Mouse (Mus musculus) neural tube, embryonic 12.5 days (tissue): ENCODE data around the gene Gm47995. TPM values are rescaled to one million over a fixed set of nuclear protein-coding genes. Genes with fewer than 3 reads are reported as not detected.
"Not testable (repeated sequence)": the region's sequence is repeated elsewhere in the genome, so short reads cannot be mapped to it uniquely, and the experiment has no call there.

Experiments used
- ATAC-seq: fragments of 200-750 bp; cut with Nextera tagmentation; 2 replicates; pipeline ENCODE4 v1.8.0; 2017; ENCODE audit warnings: low read depth, mild to moderate bottlenecking, moderate TSS enrichment, moderate library complexity; ENCODE audit not compliant: low FRiP score
- H3K27ac ChIP-seq: fragments of 300-500 bp; sonication (generic); 2 replicates; pipeline ENCODE4 v1.5.1; 2016
- H3K27me3 ChIP-seq: fragments of 300-500 bp; sonication (generic); replicated peaks from 2 replicates; pipeline ENCODE4 v1.6.1; 2016; ENCODE audit warnings: mild to moderate bottlenecking
- H3K36me3 ChIP-seq: fragments of 300-500 bp; sonication (generic); 2 replicates; pipeline ENCODE4 v1.6.1; 2016; ENCODE audit warnings: mild to moderate bottlenecking
- H3K4me1 ChIP-seq: fragments of 300-500 bp; sonication (generic); 2 replicates; pipeline ENCODE4 v1.6.1; 2016
- H3K4me2 ChIP-seq: fragments of 300-500 bp; sonication (generic); replicated peaks from 2 replicates; pipeline ENCODE4 v1.6.1; 2016; ENCODE audit warnings: mild to moderate bottlenecking
- H3K4me3 ChIP-seq: fragments of 300-500 bp; sonication (generic); 2 replicates; pipeline ENCODE4 v1.5.1; 2016
- H3K9ac ChIP-seq: fragments of 300-500 bp; sonication (generic); 2 replicates; pipeline ENCODE4 v1.6.1; 2016; ENCODE audit warnings: mild to moderate bottlenecking
- H3K9me3 ChIP-seq: fragments of 300-500 bp; sonication (generic); 2 replicates; pipeline ENCODE4 v1.6.1; 2016; ENCODE audit warnings: mild to moderate bottlenecking
- WGBS: fragments of 180-500 bp; shearing (Covaris S2); methylation state at CpG from one replicate; pipeline ENCODE4 v1.1.7; 2016; 5-methylcytosine and 5-hydroxymethylcytosine counted together
- polyA plus RNA-seq: library from polyadenylated mRNA; unstranded; fragments of >200 nt; fragmentation: Nextera tagmentation; extraction: Ambion mirVana; gene quantifications from 2 replicates; pipeline ENCODE4 v1.2.1, GENCODE M21; 2016

Gene Gm47995
- polyA plus RNA-seq, 1 experiment from 2014 or later, result 0.32 TPM

DNA sequence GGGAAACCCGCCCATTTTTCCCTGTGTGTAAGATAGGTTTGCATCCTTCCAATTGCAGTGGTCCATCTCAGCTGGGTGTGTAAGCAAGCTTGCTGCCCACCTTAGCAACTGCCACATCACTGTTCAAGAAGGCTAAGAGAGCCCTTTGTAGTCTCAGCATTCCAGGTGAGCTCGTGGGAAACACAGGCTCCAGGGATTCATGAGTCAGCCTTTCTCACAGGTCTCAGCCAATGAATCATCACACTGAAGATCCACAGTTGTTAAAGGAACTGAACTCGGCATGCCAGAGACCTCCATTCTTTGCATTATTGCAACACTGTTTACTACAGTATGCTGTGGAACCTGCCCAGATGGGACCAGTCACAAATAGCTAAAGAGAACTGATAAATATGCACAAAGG is 29.6 kb upstream of the Gm47995 start:
- Histone ChIP-seq H3K4me1 (peaks cover 17% of the 10 kb centered on the region), H3K9ac (no peak overlapping the region), H3K4me3 (no peak overlapping the region), H3K9me3 (no peaks in the 10 kb centered on the region), H3K36me3 (no peaks in the 10 kb centered on the region), H3K27me3 (no peaks in the 10 kb centered on the region), H3K4me2 (no peak overlapping the region), H3K27ac (no peak overlapping the region)
- ATAC-seq, result no peak
- 73% methylated on average over 3 of the region's 3 CpGs for WGBS

DNA sequence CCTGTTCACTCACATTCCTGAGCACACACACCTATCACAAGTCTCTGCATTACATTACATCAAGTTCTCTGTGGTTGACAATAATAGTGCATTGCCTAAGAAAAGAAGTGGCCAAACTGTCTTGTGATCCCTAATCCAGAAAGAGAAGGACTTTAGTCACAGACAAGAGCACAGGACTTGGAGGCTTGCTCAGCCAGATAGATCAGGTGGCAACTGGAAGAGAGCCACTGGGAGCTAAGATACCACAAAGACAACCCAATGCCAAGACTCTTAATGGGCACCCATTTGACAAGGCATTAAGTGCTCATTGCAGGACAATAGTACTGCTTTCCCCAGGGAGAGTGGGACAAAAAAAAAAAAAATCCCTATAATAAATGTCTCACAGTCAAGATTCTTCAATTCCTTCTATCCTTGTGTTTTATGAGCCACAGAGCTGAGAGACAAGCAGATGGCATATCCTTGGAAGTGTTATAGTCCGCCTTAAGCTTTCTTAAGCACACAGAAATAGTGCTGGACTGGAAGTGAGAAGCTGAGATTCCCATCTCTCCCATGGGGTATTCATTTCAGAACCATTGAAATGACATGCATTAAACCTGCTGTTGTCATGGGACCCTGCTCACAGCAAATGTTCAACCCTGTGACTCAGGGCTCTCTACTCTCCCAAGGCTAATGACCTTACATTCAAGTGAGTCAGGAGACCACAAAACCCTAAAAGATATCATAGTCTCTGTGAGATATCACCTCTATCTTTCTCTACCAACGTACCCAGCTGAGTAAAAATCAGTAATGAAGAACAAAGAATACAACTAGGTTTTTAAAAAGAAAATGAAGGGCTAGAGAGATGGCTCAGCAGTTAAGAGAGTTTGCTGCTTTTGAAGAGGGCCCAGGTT is 26.4 kb upstream of the Gm47995 start:
- Histone ChIP-seq H3K9me3 (no peaks in the 10 kb centered on the region), H3K4me3 (no peak overlapping the region), H3K4me1 (peaks cover 18% of the 10 kb centered on the region), H3K4me2 (no peak overlapping the region), H3K9ac (no peak overlapping the region), H3K27ac (no peak overlapping the region), H3K27me3 (no peaks in the 10 kb centered on the region), H3K36me3 (no peaks in the 10 kb centered on the region)
- no peak for ATAC-seq
- WGBS, result 78% methylated on average over 2 of the region's 2 CpGs

DNA sequence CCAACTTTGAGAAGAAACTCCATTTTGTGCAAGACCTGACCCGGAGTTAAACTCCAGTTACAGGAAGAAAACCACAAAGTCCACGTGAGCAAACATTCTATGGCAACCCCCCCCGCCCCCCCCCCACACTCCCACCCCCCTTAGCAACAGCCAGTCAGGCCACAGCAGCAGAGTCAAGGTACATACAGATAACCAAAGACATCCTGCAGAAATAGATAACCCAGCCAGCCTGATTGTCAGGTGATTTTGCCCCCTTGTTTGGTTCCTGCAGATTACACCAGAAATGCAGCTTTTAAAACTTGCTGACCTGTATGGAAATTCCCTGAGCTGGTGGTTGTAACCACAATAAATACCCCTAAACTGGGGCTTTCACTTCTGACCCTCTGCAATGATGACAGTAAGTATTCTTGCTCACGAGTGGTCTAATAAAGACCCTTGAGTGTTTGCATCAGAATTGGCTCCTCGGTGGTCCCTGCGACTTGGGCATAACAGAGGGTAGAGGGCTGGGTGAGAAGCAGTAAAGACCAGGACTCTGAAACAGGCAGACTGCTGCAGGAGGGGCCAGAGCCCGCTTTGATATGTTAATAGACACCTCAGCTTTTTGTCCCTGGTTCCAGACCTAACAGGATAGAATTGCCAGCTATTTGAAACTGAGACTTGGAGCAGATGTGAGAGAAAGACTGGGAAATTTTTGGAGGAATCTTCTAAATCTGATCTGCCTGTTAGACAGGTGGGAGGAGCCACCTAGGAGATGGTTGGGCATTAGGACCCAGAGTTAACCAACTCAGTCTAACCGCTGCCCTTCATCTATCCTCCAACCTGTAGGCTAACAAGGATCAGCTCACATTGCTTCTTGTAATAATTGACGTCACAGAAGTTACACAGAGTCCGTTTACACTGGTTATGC is 21.0 kb upstream of the Gm47995 start:
- H3K27ac ChIP-seq, result no peak overlapping the region
- no peak overlapping the region for H3K4me3 ChIP-seq
- 6% methylated on average over 10 of the region's 10 CpGs for WGBS

DNA sequence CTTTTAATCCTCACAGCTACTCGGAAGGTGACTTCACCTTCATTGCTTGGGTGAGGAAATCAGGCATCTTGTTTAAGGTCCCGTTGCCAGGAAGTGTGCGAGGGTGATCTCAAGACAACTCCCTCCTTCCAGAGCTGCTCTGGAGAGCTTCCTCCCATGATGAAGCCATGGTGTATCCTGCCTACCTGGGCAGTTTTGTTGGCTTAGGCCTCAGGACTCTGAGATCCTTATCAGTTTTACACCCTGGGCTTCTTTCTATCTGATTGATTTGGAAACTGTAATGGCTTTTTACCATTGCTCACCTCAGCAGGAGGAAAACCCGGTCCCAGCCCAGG is 20.3 kb upstream of the Gm47995 start:
- 4% methylated on average over 4 of the region's 4 CpGs for WGBS
- H3K27ac ChIP-seq, result no peak overlapping the region
- no peak overlapping the region for H3K4me3 ChIP-seq
- no peaks in the 10 kb centered on the region for H3K9me3 ChIP-seq
- no peaks in the 10 kb centered on the region for H3K27me3 ChIP-seq
- H3K9ac ChIP-seq, result no peak overlapping the region
- no peaks in the 10 kb centered on the region for H3K36me3 ChIP-seq
- ATAC-seq, result peak; percentile 18; the same call in 1 of the 2 replicates
- peaks cover 14% of the 10 kb centered on the region; the same call in 1 of the 2 replicates for H3K4me1 ChIP-seq
- H3K4me2 ChIP-seq, result peak overlapping the region; percentile 49

More for the DNA sequence above, 21.0 kb upstream of the Gm47995 start:
- ATAC-seq, result peak; percentile 74
- no peaks in the 10 kb centered on the region for H3K36me3 ChIP-seq
- no peaks in the 10 kb centered on the region for H3K9me3 ChIP-seq
- no peaks in the 10 kb centered on the region for H3K27me3 ChIP-seq
- H3K9ac ChIP-seq, result no peak overlapping the region
- H3K4me2 ChIP-seq, result peak overlapping the region; percentile 49
- H3K4me1 ChIP-seq, result peaks cover 14% of the 10 kb centered on the region; the same call in 1 of the 2 replicates

DNA sequence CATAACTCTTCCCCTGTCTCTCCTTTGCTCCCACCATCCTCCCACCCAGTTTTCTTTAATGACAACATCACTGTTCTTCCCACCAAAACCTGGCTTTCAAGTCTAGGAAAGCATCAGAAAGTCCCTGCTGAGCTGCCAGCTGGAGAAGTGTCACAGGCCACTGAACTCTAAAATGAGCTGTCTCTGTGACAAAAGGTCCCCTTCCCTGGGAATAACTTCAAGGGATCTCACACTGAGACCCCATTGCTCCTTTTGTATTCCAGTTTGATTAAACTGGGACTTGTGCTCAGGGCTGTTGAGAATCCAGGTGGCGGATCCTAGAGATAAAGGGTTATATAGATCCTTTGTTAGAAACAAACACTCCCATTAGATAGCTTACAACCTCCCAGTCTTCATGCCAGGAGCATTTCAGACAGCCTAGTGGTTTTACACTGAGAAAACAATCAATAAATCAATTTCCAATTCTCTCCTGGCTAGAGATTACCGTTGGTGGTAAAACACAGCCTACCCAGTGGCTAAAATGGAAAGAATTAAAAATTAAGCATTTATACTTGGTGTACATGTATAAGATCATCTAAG is 19.7 kb upstream of the Gm47995 start:
- Histone ChIP-seq H3K9me3 (no peaks in the 10 kb centered on the region), H3K4me1 (peaks cover 14% of the 10 kb centered on the region; the same call in 1 of the 2 replicates), H3K4me2 (no peak overlapping the region), H3K36me3 (no peaks in the 10 kb centered on the region), H3K4me3 (no peak overlapping the region), H3K27me3 (no peaks in the 10 kb centered on the region), H3K27ac (peak overlapping the region; percentile 26; the same call in 1 of the 2 replicates), H3K9ac (no peak overlapping the region)
- ATAC-seq, result peak; percentile 49
- WGBS, result 8% methylated on average over 2 of the region's 2 CpGs

DNA sequence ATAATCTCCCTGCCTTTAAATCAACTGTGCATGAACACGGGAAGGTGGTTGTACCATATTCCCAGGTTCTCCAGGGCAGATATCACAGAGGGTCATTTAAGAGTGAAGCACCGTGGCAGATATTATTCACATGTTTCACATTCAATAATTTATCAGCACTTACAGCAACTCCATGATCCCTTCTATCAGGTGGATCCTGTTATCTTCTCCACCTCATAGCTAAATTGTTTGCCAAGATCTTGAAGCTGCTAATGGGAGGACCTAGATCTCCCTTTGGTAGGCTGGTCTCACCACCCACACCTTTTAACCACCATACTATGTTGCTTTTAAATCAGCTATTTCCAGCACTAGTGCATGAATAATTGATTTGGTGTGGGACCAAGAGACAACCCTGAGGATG is 18.1 kb upstream of the Gm47995 start:
- WGBS, result 81% methylated on average over 2 of the region's 2 CpGs
- H3K27me3 ChIP-seq, result no peaks in the 10 kb centered on the region
- no peak overlapping the region for H3K4me3 ChIP-seq

DNA sequence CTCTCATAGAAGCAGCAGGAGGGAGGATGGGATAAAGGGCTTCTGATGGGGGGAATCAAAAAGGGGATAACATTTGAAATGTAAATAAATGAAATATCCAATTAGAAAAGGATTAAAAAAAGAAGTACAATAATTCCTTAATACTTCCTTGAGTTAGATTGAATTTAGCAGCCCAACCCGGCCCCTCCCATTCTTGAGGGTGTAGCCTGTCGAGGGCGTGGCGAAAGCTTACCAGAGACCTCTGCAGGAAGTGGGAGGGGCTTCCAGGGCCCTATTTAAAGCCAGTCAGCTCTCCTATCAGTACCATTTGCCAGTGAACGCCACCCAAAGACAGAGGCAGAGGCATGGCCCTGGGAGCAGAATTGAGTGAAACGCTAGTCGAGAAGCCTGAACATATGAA is 16.0 kb upstream of the Gm47995 start, which contains the start of gene Gm47985:
Gene Gm47985 (plus strand): TSS at position 272 of the 400 bp plus-strand sequence.
- not testable (repeated sequence) for H3K4me2 ChIP-seq, H3K9ac ChIP-seq, H3K4me1 ChIP-seq, H3K9me3 ChIP-seq, H3K27me3 ChIP-seq, H3K4me3 ChIP-seq, H3K27ac ChIP-seq, H3K36me3 ChIP-seq, ATAC-seq
- WGBS, result 100% methylated on average over 1 of the region's 7 CpGs

More for the DNA sequence above, 18.1 kb upstream of the Gm47995 start:
- H3K4me2 ChIP-seq, result no peak overlapping the region
- H3K9me3 ChIP-seq, result no peaks in the 10 kb centered on the region
- no peak overlapping the region for H3K9ac ChIP-seq
- no peaks in the 10 kb centered on the region for H3K36me3 ChIP-seq
- H3K4me1 ChIP-seq, result peaks cover 14% of the 10 kb centered on the region; the same call in 1 of the 2 replicates
- no peak overlapping the region for H3K27ac ChIP-seq
- ATAC-seq, result no peak

DNA sequence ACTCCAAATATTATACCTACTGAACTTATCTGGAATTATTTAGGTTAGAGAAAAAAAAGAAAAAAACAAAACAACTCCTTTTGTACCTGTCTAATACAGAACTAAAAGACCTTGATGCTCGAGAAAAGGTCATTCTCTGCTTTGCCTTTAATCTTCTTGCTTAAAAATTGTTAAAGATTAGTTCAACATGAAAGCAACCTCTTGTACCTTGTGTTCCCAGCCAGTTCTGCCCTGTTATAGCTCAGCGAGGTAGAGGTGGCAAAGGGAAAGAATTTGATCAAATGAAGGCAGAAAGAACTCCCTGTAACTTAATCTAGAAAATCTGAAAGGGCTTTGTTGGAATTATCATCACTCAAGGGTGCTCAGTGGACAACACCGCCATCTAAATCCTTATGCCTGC is 12.1 kb upstream of the Gm47995 start:
- not testable (repeated sequence) for H3K4me3 ChIP-seq, ATAC-seq, H3K9me3 ChIP-seq, H3K4me1 ChIP-seq, H3K27ac ChIP-seq, H3K27me3 ChIP-seq, H3K36me3 ChIP-seq, H3K9ac ChIP-seq, H3K4me2 ChIP-seq
- WGBS, result 86% methylated on average over 3 of the region's 3 CpGs

DNA sequence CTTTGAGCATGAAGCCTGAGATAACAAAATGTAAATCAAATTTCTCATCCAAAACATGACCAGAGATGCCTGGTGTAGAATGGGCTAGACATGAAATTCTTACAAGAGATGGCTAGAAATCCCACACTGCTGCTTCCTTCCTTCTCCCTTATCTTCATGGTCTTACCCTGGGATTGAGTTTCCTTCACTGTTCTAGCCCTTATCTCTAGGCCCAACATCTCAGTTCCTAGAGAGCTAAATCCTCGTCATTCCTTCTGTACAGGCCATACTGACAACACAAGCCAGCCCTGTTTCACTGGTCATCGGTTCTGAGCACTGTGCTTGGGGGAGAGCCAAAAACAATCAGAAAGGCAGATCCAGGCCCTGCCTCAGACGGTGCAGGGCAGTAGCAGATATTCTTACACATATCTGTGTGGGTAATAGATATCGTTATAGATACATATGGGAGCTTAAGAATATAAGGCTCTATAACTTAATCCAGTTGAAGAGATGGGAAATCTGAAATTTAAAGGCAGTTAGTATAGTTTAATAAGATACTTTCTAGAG is 11.3 kb upstream of the Gm47995 start:
- not testable (repeated sequence) for H3K9me3 ChIP-seq, H3K4me1 ChIP-seq, H3K9ac ChIP-seq, H3K27ac ChIP-seq, H3K27me3 ChIP-seq, ATAC-seq, H3K36me3 ChIP-seq, H3K4me2 ChIP-seq, H3K4me3 ChIP-seq
- WGBS, result 94% methylated on average over 4 of the region's 4 CpGs

DNA sequence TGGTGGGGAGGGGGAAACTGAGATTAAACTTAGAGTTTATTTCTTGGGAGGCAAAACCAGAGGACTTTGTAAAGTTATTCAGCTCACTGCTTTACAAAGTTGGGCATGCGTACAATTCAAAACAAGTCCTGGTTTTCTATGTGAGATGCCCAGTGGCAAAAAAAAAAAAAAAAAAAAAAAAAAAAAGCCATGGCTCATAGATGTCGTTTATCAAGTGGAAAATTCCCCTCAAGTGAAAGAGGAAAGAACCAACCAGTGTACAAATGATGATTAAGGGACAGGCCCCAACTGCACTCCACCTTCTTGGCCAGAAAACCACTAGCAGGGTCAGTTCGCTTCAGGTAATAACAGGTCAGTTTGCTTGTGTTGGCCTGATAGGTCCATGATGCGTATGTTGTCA is 9.8 kb upstream of the Gm47995 start:
- Histone ChIP-seq H3K4me1 (no peaks in the 10 kb centered on the region), H3K9ac (no peak overlapping the region), H3K27ac (no peak overlapping the region), H3K9me3 (no peaks in the 10 kb centered on the region), H3K4me2 (no peak overlapping the region), H3K27me3 (no peaks in the 10 kb centered on the region), H3K4me3 (no peak overlapping the region), H3K36me3 (no peaks in the 10 kb centered on the region)
- 89% methylated on average over 4 of the region's 4 CpGs for WGBS
- no peak for ATAC-seq

DNA sequence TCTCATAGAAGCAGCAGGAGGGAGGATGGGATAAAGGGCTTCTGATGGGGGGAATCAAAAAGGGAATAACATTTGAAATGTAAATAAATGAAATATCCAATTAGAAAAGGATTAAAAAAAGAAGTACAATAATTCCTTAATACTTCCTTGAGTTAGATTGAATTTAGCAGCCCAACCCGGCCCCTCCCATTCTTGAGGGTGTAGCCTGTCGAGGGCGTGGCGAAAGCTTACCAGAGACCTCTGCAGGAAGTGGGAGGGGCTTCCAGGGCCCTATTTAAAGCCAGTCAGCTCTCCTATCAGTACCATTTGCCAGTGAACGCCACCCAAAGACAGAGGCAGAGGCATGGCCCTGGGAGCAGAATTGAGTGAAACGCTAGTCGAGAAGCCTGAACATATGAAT is 6.2 kb upstream of the Gm47995 start, which contains the start of gene Gm8947:
Gene Gm8947 (plus strand): TSS at position 302 of the 400 bp plus-strand sequence.
- H3K27ac ChIP-seq, H3K36me3 ChIP-seq, ATAC-seq, H3K9ac ChIP-seq, H3K9me3 ChIP-seq, H3K4me1 ChIP-seq, H3K4me2 ChIP-seq, H3K27me3 ChIP-seq, H3K4me3 ChIP-seq: not testable (repeated sequence)
- WGBS, result 100% methylated on average over 2 of the region's 7 CpGs

DNA sequence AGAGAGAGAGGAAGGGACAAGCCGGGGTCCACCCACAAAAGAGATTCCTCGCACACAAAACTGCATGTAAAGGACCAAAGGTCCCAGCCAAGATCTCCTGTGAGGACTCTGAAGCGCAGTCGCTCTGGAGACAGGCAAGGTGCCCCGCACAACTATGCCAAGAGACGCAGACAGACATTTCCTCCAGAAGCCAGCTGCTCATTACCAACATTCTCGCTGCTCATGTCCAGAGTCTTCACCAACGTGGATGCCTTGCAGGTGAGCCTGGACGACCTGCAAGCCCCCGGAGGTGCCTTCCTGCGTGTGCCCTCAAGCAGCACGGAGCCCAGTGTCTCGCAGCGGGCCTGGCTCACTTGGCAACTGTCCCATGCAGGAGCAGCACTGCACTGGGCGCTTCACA is 5.5 kb upstream of the Gm47995 start:
- not testable (repeated sequence) for H3K9ac ChIP-seq, ATAC-seq
- WGBS, result 94% methylated on average over 15 of the region's 15 CpGs

More for the DNA sequence above, 5.5 kb upstream of the Gm47995 start:
- not testable (repeated sequence) for H3K4me3 ChIP-seq, H3K9me3 ChIP-seq, H3K27ac ChIP-seq, H3K36me3 ChIP-seq, H3K4me2 ChIP-seq, H3K4me1 ChIP-seq, H3K27me3 ChIP-seq
